ENCODE assay signal across 8 mouse cellular contexts in genomic region chr14:60735848-60736547, GRCm38 (mm10). TPM values are rescaled to one million over a fixed set of nuclear protein-coding genes. Genes with fewer than 3 reads are reported as not detected.
DNase-seq lines count a peak whose midpoint lies in the region; ATAC-seq lines count a peak whose summit lies in the region.

No protein-coding gene starts in this region.

- 46% methylated on average over 13 of the region's 13 CpGs for WGBS in lung, embryonic 15.5 days
- WGBS in forebrain, embryonic 12.5 days, result 62% methylated on average over 13 of the region's 13 CpGs
- WGBS in limb, embryonic 15.5 days, result 56% methylated on average over 13 of the region's 13 CpGs
- 59% methylated on average over 13 of the region's 13 CpGs for WGBS in stomach, embryonic 14.5 days

- H3K27ac ChIP-seq in lung, embryonic 15.5 days, result peak overlapping the region; percentile 90
- peak overlapping the region; percentile 74 for H3K27ac ChIP-seq in forebrain, embryonic 12.5 days
- peak overlapping the region; percentile 84 for H3K27ac ChIP-seq in limb, embryonic 15.5 days
- H3K27ac ChIP-seq in stomach, embryonic 14.5 days (ENCODE audit: low read length), result peak overlapping the region; percentile 89

- H3K9me3 ChIP-seq in lung, embryonic 15.5 days, result no peaks in the 10 kb centered on the region
- H3K9me3 ChIP-seq in forebrain, embryonic 12.5 days, result no peaks in the 10 kb centered on the region
- H3K9me3 ChIP-seq in limb, embryonic 15.5 days, result no peaks in the 10 kb centered on the region
- H3K9me3 ChIP-seq in stomach, embryonic 14.5 days (ENCODE audit: control insufficient read depth, low read depth, low read length), result no peaks in the 10 kb centered on the region

- H3K27me3 ChIP-seq in lung, embryonic 15.5 days, result no peaks in the 10 kb centered on the region
- no peaks in the 10 kb centered on the region for H3K27me3 ChIP-seq in forebrain, embryonic 12.5 days
- H3K27me3 ChIP-seq in limb, embryonic 15.5 days, result no peaks in the 10 kb centered on the region
- no peaks in the 10 kb centered on the region for H3K27me3 ChIP-seq in stomach, embryonic 14.5 days (ENCODE audit: control insufficient read depth, insufficient read depth, low read length)

- peak overlapping the region; percentile 33 for H3K4me2 ChIP-seq in lung, embryonic 15.5 days
- 0 out of 2 replicates have a peak overlapping the region, but pooled peaks have one; percentile 6 for H3K4me2 ChIP-seq in forebrain, embryonic 12.5 days
- H3K4me2 ChIP-seq in limb, embryonic 15.5 days, result peak overlapping the region; percentile 20; the same call in 1 of the 2 replicates
- H3K4me2 ChIP-seq in stomach, embryonic 14.5 days (replicated peaks; ENCODE audit: low read depth, low read length), result peak overlapping the region; percentile 8; the same call in 1 of the 2 replicates

- H3K4me1 ChIP-seq in lung, embryonic 15.5 days, result peaks cover 67% of the 10 kb centered on the region
- H3K4me1 ChIP-seq in forebrain, embryonic 12.5 days, result peaks cover 83% of the 10 kb centered on the region
- peaks cover 66% of the 10 kb centered on the region for H3K4me1 ChIP-seq in limb, embryonic 15.5 days
- peaks cover 39% of the 10 kb centered on the region for H3K4me1 ChIP-seq in stomach, embryonic 14.5 days (ENCODE audit: control insufficient read depth, insufficient read depth, low read length)

- no peak for DNase-seq in lung, postnatal 4 days
- no peak for DNase-seq in adrenal gland, postnatal 25 days
- no peak for DNase-seq in urinary bladder, adult 18-20 months (ENCODE audit: low spot score in 2 of 2)
- DNase-seq in cerebellum, postnatal 25 days, result no peak

- ATAC-seq in lung, embryonic 15.5 days (ENCODE audit: borderline replicate concordance, extremely low read depth, low FRiP score, low TSS enrichment), result no peak
- no peak for ATAC-seq in forebrain, embryonic 12.5 days (ENCODE audit: low FRiP score)
- ATAC-seq in limb, embryonic 15.5 days (ENCODE audit: insufficient number of reproducible peaks, low FRiP score, low TSS enrichment, low read depth), result 0 out of 2 replicates have a peak, but pooled peaks have one; percentile 22
- ATAC-seq in stomach, embryonic 14.5 days (ENCODE audit: insufficient number of reproducible peaks, insufficient read depth, low FRiP score, low read depth), result no peak

- no peaks in the 10 kb centered on the region for H3K36me3 ChIP-seq in lung, embryonic 15.5 days
- H3K36me3 ChIP-seq in forebrain, embryonic 12.5 days (replicated peaks), result peaks cover 3% of the 10 kb centered on the region
- H3K36me3 ChIP-seq in limb, embryonic 15.5 days, result no peaks in the 10 kb centered on the region
- no peaks in the 10 kb centered on the region for H3K36me3 ChIP-seq in stomach, embryonic 14.5 days (ENCODE audit: control insufficient read depth, insufficient read depth, low read length)

- no peak overlapping the region for H3K4me3 ChIP-seq in lung, embryonic 15.5 days
- no peak overlapping the region for H3K4me3 ChIP-seq in forebrain, embryonic 12.5 days (replicated peaks)
- H3K4me3 ChIP-seq in limb, embryonic 15.5 days, result no peak overlapping the region
- H3K4me3 ChIP-seq in stomach, embryonic 14.5 days (ENCODE audit: low read depth, low read length), result no peak overlapping the region

- no peak overlapping the region for H3K9ac ChIP-seq in lung, embryonic 15.5 days
- 0 out of 2 replicates have a peak overlapping the region, but pooled peaks have one; percentile 39 for H3K9ac ChIP-seq in forebrain, embryonic 12.5 days
- H3K9ac ChIP-seq in limb, embryonic 15.5 days, result no peak overlapping the region
- H3K9ac ChIP-seq in stomach, embryonic 14.5 days (replicated peaks; ENCODE audit: low read depth, low read length), result no peak overlapping the region

RNA-seq across cellular contexts. Expression of gene C1qtnf9, which starts 31.9 kb away (rescaled TPM):
- polyA plus RNA-seq in lung, embryonic 15.5 days (2015; fragmentation: Nextera tagmentation; extraction: Ambion mirVana), result 0.52 and 1.1 TPM in 2 replicates
- polyA plus RNA-seq in forebrain, embryonic 12.5 days (2016; fragmentation: Nextera tagmentation; extraction: Ambion mirVana), result 0.23 and 0.37 TPM in 2 replicates
- 6.3 and 7.6 TPM in 2 replicates for polyA plus RNA-seq in limb, embryonic 15.5 days (2015; fragmentation: Nextera tagmentation; extraction: Ambion mirVana)
- 0.33 and 0.73 TPM in 2 replicates for polyA plus RNA-seq in stomach, embryonic 14.5 days (2014; fragmentation: Nextera tagmentation; extraction: Ambion mirVana)
- total RNA-seq in adrenal gland, postnatal 25 days (2021), result 4.0 and 4.9 TPM in 2 replicates

RNA-seq across cellular contexts. Expression of gene Mipep, which starts 48.4 kb away (rescaled TPM):
- polyA plus RNA-seq in lung, embryonic 15.5 days (2015; fragmentation: Nextera tagmentation; extraction: Ambion mirVana), result 23.6 and 25.4 TPM in 2 replicates
- 22.9 and 23.3 TPM in 2 replicates for polyA plus RNA-seq in forebrain, embryonic 12.5 days (2016; fragmentation: Nextera tagmentation; extraction: Ambion mirVana)
- 16.4 and 18.4 TPM in 2 replicates for polyA plus RNA-seq in limb, embryonic 15.5 days (2015; fragmentation: Nextera tagmentation; extraction: Ambion mirVana)
- polyA plus RNA-seq in stomach, embryonic 14.5 days (2014; fragmentation: Nextera tagmentation; extraction: Ambion mirVana), result 22.3 and 24.0 TPM in 2 replicates
- 37.1 and 38.0 TPM in 2 replicates for total RNA-seq in adrenal gland, postnatal 25 days (2021)
